24 mouse cellular contexts compared by ENCODE assay signal in genomic region chr4:136098446-136098845, GRCm38 (mm10). TPM values are rescaled to one million over a fixed set of nuclear protein-coding genes. Genes with fewer than 3 reads are reported as not detected.
DNase-seq lines count a peak whose midpoint lies in the region.
"Had no signal": no experiment of that assay in that cellular context is flagged by ENCODE, and none has a peak within 500 bp of the region (broad histone marks: within the 10 kb centered on the region; RNA-seq: fewer than 3 reads in every experiment).

No protein-coding gene starts in this region.

- H3K36me3 ChIP-seq in heart, embryonic 10.5 days = no peaks in the 10 kb centered on the region
- H3K36me3 ChIP-seq: embryonic facial prominence, embryonic 13.5 days; embryonic facial prominence, embryonic 15.5 days; forebrain, embryonic 10.5 days; forebrain, embryonic 12.5 days; G1E had no signal

- DNase-seq in adrenal gland, adult 2 months = peak; percentile 58
- no peak for DNase-seq in adrenal gland, adult 18-20 months (ENCODE audit: low spot score in 2 of 2)
- DNase-seq in adrenal gland, postnatal 14 days = peak; percentile 71
- no peak for DNase-seq in adrenal gland, postnatal 25 days
- DNase-seq in heart, embryonic 10.5 days (ENCODE audit: low spot score) = no peak
- no peak for DNase-seq in heart, adult 8-10 months (ENCODE audit: low spot score)
- DNase-seq in adipocyte (ENCODE audit: low spot score) = peak; percentile 66
- no peak for DNase-seq in spleen, postnatal 36 days (ENCODE audit: low spot score in 2 of 2)
- DNase-seq: B cell, adult 2 months; cerebellum, adult 11 months; cerebellum, adult 18-20 months; cerebellum, adult 8-10 months; cerebellum, adult 9-11 months; cerebellum, postnatal 14 days; cerebellum, postnatal 36 days; embryo, embryonic 11 days had no signal

- peaks cover 4% of the 10 kb centered on the region; the same call in 1 of the 2 replicates for H3K27me3 ChIP-seq in heart, embryonic 10.5 days (ENCODE audit: insufficient read depth, poor library complexity, severe bottlenecking)
- H3K27me3 ChIP-seq: embryonic facial prominence, embryonic 13.5 days; embryonic facial prominence, embryonic 15.5 days; Patski had no signal

- no peaks in the 10 kb centered on the region for H3K9me3 ChIP-seq in heart, embryonic 10.5 days
- H3K9me3 ChIP-seq: embryonic facial prominence, embryonic 13.5 days; embryonic facial prominence, embryonic 15.5 days; forebrain, embryonic 10.5 days; forebrain, embryonic 12.5 days; G1E had no signal

- H3K4me1 ChIP-seq in heart, embryonic 10.5 days = peaks cover 27% of the 10 kb centered on the region

- 89% methylated on average over 3 of the region's 3 CpGs for WGBS in heart, embryonic 10.5 days

- no peak overlapping the region for H3K4me3 ChIP-seq in heart, embryonic 10.5 days
- H3K4me3 ChIP-seq: embryonic facial prominence, embryonic 13.5 days; embryonic facial prominence, embryonic 15.5 days; erythroblast, embryonic 14.5 days; forebrain, embryonic 10.5 days; forebrain, embryonic 12.5 days had no signal

- peak overlapping the region; percentile 30; the same call in 1 of the 2 replicates for H3K27ac ChIP-seq in heart, embryonic 10.5 days
- H3K27ac ChIP-seq: embryonic facial prominence, embryonic 13.5 days; embryonic facial prominence, embryonic 15.5 days; forebrain, embryonic 10.5 days; forebrain, embryonic 12.5 days had no signal

RNA-seq across cellular contexts. Expression of gene Id3, which starts 44.9 kb away (rescaled TPM):
- total RNA-seq in adrenal gland, adult 2 months (2021) = 10 to 100 TPM; 31.5 to 70.5 TPM
- 235 and 298 TPM in 2 replicates for polyA plus RNA-seq in adrenal gland, adult 2 months (2012; rRNA removed)
- 10 to 100 TPM; 47.4 to 77.7 TPM for total RNA-seq in adrenal gland, adult 18-20 months (2021)
- total RNA-seq in adrenal gland, postnatal 14 days (2021) = 91.3 and 98.0 TPM in 2 replicates
- 59.6 and 78.0 TPM in 2 replicates for total RNA-seq in adrenal gland, postnatal 25 days (2021)
- polyA plus RNA-seq in heart, embryonic 10.5 days (2016; fragmentation: Nextera tagmentation; extraction: Ambion mirVana) = 324 and 492 TPM in 2 replicates
- 10 to 100 TPM; 41.4 to 71.3 (median 61.6) TPM for total RNA-seq in heart, adult 8-10 months (2022)
- total RNA-seq: common myeloid progenitor, adult 5-6 weeks had no signal
- polyA plus RNA-seq: G1E had no signal

RNA-seq across cellular contexts. Expression of gene Rpl11, which starts 45.2 kb away (rescaled TPM):
- total RNA-seq in adrenal gland, adult 2 months (2021) = 100 to 1,000 TPM; 582 to 615 TPM
- 162 and 164 TPM in 2 replicates for polyA plus RNA-seq in adrenal gland, adult 2 months (2012; rRNA removed)
- total RNA-seq in adrenal gland, adult 18-20 months (2021) = 100 to 1,000 TPM; 560 to 640 TPM
- total RNA-seq in adrenal gland, postnatal 14 days (2021) = 722 and 781 TPM in 2 replicates
- total RNA-seq in adrenal gland, postnatal 25 days (2021) = 605 and 780 TPM in 2 replicates
- 336 and 390 TPM in 2 replicates for polyA plus RNA-seq in heart, embryonic 10.5 days (2016; fragmentation: Nextera tagmentation; extraction: Ambion mirVana)
- total RNA-seq in heart, adult 8-10 months (2022) = 100 to 1,000 TPM; 238 to 318 (median 274) TPM

Comparison
In these comparisons a context has a peak if more than half of its experiments do, and no peak if none do; other contexts are left out.
1. DNase-seq: peak in adrenal gland, adult 2 months (single experiment), adrenal gland, postnatal 14 days (single experiment) and adipocyte (single experiment); none in adrenal gland, adult 18-20 months (0 of 2), adrenal gland, postnatal 25 days (single experiment), heart, embryonic 10.5 days (single experiment), heart, adult 8-10 months (single experiment) and spleen, postnatal 36 days (0 of 2).